Mouse (Mus musculus) lung, adult 10 weeks (tissue): ENCODE data around the gene Dnph1. TPM values are rescaled to one million over a fixed set of nuclear protein-coding genes. Genes with fewer than 3 reads are reported as not detected.

Experiments used
- polyA plus RNA-seq: library from polyadenylated mRNA; stranded (reverse); fragments of 350-450 nt; fragmentation: Illumina TruSeq; extraction: RNeasy Lipid Tissue Mini Kit (QIAGEN cat#74804); gene quantifications from one replicate; pipeline ENCODE4 v1.2.3, GENCODE M21; 2014; ENCODE audit warnings: low read depth, low replicate concordance; ENCODE audit not compliant: insufficient read depth

The Dnph1 gene
- polyA plus RNA-seq = 1.7 TPM

GRCm38 (mm10) chr17:46496623-46497434 lies at the start of gene Dnph1:
Dnph1 (plus strand) TSS chr17:46496711.

GRCm38 (mm10) chr17:46487431-46487830 lies 9.1 kb upstream of the Dnph1 start, which contains the start of gene Ttbk1:
Ttbk1 (minus strand) TSS chr17:46487675.

GRCm38 (mm10) chr17:46545813-46546564 lies 49.5 kb downstream of the Dnph1 start, which contains the start of gene Cul9:
Cul9 (minus strand) TSS chr17:46546388.

Other genes starting within 250 kb of the Dnph1 start
- 50.4 TPM for gene Polr1c, start 248.7 kb upstream of the Dnph1 start, polyA plus RNA-seq
- 85.3 TPM for gene Yipf3, start 248.6 kb upstream of the Dnph1 start, polyA plus RNA-seq
- 3.4 TPM for gene Lrrc73, start 243.2 kb upstream of the Dnph1 start, polyA plus RNA-seq
- gene Tjap1, start 213.7 kb upstream of the Dnph1 start, polyA plus RNA-seq = 10.1 TPM
- gene Dlk2, start 199.3 kb upstream of the Dnph1 start, polyA plus RNA-seq = 0.30 TPM
- 2.1 TPM for gene Abcc10, start 168.4 kb upstream of the Dnph1 start, polyA plus RNA-seq
- 2.9 TPM for gene Zfp318, start 113.0 kb upstream of the Dnph1 start, polyA plus RNA-seq
- gene Crip3, start 67.8 kb upstream of the Dnph1 start, polyA plus RNA-seq = 1.1 TPM
- not detected for gene Slc22a7, start 58.3 kb upstream of the Dnph1 start, polyA plus RNA-seq
- not detected for gene Ttbk1, start 9.0 kb upstream of the Dnph1 start, polyA plus RNA-seq
- gene Cul9, start 49.7 kb downstream of the Dnph1 start, polyA plus RNA-seq = 9.1 TPM
- 28.1 TPM for gene Srf, start 59.5 kb downstream of the Dnph1 start, polyA plus RNA-seq
- 21.3 TPM for gene Ptk7, start 132.8 kb downstream of the Dnph1 start, polyA plus RNA-seq
- 16.5 TPM for gene Klc4, start 149.3 kb downstream of the Dnph1 start, polyA plus RNA-seq
- 53.2 TPM for gene Mrpl2, start 149.5 kb downstream of the Dnph1 start, polyA plus RNA-seq
- 15.0 TPM for gene Cul7, start 153.6 kb downstream of the Dnph1 start, polyA plus RNA-seq
- gene Rrp36, start 177.6 kb downstream of the Dnph1 start, polyA plus RNA-seq = 22.9 TPM
- gene Mea1, start 182.1 kb downstream of the Dnph1 start, polyA plus RNA-seq = 106 TPM
- gene Klhdc3, start 184.2 kb downstream of the Dnph1 start, polyA plus RNA-seq = 33.7 TPM
- 21.6 TPM for gene Ppp2r5d, start 208.4 kb downstream of the Dnph1 start, polyA plus RNA-seq
- gene Pex6, start 214.8 kb downstream of the Dnph1 start, polyA plus RNA-seq = 25.9 TPM
- 10.9 TPM for gene Gnmt, start 232.5 kb downstream of the Dnph1 start, polyA plus RNA-seq